Mouse (Mus musculus): Measurements from ENCODE around the gene Depdc5. TPM values are rescaled to one million over a fixed set of nuclear protein-coding genes. Genes with fewer than 3 reads are reported as not detected.
A peak's percentile ranks its signal among the peaks of the same experiment; 100 is the strongest.

Depdc5 gene
- total RNA-seq, 2 experiments from 2014 or later = 65.8 to 76.7 TPM

DNA sequence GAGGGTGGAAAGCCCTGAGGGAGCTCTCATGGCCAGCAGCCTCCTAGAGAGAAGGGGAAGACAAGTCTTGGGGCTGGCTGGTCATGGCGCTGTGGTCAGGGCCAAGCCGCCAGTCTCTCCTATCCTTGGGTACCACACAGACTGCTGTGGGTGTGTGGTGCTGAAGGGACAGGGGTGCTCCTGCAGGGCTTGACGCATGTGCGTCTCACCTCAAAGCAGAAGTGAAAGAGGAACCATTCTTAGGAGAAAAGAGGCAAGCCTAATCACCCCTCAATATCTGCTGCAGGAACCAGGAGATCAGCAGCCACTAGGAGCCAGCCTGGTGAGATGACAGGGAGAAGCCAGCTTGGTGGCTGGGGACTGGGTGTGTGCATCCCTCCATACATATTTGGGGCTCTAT, 134.2 kb downstream of the Depdc5 start:
- DNase-seq (ENCODE audit: low spot score in 2 of 2) = no peak

DNA sequence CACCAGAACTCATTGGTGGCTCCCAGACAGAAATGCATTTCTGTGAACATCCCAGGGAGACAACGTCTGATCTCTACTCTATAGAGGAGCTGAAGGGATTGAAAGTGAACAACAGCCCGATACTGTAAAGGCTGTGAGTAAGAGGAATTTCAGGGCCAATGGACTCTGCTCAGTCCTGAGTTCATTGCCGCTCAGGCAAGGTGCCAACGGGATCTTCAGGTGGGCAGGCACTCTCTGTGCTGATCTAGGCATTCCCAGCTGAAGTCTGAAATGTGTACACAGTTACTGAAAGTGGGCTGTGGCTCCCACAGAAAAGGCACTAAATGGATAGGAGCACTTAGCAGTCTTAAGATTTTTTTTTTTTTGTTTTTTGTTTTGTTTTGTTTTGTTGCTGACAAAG, 135.3 kb downstream of the Depdc5 start:
- no peak for DNase-seq (ENCODE audit: low spot score in 2 of 2)

DNA sequence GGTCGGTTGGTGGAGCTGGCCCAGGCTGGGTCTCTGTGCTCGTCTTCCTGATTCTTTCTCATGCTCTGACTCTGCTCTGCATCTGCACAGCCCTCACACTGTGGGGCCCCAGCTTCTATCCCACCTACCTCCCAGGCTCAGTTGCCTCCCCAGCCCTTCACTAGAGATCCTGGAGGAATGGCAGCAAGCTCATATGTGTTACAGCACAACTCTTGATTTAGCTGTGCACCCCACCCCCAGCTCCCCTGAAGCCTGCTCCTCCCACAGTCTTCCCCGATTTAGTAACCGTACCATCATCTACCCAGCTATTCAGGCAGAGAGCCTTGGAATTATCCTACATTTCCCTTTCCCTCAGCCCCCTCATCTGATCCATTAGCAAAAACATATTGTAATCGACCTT, 137.6 kb downstream of the Depdc5 start:
- DNase-seq (ENCODE audit: low spot score in 2 of 2) = peak; percentile 75 to 82

DNA sequence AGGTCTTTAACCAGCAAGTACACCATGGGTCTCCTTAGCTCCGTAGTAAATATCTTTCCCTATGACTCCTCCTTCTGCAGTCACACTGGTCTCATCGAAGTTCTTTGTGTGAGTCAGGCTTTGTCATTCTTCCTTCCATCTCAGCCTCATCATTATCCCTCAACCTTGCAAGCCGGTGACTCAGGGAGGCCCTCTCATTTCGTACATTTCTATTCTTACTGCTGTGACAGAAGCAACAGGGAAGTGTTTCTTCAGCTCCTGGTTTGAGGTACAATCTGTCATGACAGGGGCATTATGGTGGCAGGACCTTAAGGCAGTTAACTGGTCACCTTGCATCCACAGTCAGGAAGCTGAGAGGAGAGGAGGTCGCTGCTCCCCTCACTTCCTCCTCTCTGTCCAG, 139.3 kb downstream of the Depdc5 start:
- DNase-seq (ENCODE audit: low spot score in 2 of 2) = no peak

DNA sequence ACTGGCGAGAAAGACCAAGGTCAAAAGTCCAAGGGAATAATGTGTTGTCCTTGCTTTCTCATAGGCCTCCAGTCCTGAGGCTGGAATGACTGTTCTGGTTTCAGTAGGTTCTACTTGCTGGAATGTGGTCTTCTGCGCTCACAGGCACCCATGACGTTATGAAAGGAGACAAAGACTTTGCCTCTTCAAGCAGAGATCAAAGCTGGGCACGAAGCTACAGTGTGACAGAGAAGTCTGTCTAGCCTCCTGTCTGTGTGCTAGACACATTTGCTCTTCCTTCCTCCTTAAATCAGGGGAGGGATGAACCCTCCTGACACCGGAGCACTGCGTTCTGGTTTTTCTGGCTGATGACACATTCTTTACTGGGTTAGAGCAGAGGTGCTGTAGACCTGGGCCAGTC, 140.0 kb downstream of the Depdc5 start:
- no peak for DNase-seq (ENCODE audit: low spot score in 2 of 2)

DNA sequence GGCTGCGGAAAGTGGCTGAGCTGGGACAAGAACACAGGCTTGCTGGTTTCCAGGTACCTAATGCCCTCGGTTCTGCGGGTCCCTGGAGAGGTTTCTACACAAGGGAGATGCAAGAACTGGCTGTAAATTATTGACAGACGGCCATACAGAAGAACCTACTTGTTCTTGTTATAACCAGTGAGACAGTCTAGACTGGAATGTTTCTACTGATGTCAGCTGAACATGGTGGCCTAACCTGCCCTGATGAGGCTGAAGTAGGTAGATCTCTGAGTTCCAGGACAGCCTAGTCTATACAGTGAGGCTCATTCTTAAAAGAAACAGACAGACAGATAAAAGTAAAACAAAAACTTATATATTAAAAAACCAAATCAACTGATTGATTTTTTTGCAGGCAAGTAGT, 140.6 kb downstream of the Depdc5 start:
- DNase-seq (ENCODE audit: low spot score in 2 of 2) = no peak

DNA sequence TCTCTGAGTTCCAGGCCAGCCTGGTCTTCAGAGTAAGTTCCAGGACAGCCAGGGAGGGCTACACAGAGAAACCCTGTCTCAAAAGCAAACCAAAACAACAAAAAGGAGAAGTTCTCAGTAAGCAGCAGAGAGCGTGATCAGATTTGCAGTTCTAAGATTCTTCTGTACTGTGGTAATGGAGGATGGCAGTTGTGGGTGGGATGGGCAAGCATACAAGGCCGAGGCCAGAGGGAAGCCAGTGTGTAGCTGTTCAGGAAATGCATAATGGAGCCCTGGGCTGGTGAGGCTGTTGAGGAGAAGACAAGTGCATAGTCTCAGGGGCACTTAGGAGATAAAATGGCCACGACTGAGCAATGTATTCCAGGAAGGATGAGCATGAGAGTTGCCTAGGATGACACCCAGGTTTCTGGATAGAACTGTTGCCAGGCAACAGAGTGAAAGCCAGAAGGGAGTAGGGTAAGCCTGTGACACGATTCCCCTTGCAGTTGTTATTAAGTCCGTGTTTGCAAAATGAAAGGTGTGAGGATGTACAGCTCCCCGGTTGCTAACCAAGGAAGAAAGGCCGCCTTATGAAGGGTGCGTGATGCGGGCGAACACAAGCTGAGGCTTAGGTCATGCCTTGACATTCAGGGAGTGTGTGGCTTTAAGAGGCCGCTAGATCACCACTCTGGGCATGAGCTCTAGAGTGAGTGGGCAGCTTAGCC, 142.1 kb downstream of the Depdc5 start:
- DNase-seq (ENCODE audit: low spot score in 2 of 2) = peak; percentile 39 to 63

DNA sequence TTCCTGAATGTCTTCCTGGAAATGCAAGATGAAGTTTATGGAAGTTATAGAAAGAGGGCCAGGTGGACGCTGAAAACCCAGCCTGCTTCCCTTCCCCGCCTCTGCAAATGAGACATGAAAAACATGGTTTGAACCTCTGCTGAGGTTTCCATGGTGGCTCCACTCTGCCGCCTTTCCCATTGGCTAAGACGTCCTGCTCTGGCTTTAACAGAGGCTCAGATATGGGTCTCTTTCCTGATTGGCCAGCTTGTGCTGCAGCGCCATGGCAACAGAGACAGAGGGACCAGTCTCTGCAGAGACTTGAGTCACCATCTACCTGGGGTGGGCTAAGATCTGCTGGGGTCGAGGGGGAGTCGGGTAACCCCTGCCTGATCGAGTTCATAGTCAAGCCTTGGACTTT, 143.2 kb downstream of the Depdc5 start:
- DNase-seq (ENCODE audit: low spot score in 2 of 2) = peak; percentile 62 to 82

DNA sequence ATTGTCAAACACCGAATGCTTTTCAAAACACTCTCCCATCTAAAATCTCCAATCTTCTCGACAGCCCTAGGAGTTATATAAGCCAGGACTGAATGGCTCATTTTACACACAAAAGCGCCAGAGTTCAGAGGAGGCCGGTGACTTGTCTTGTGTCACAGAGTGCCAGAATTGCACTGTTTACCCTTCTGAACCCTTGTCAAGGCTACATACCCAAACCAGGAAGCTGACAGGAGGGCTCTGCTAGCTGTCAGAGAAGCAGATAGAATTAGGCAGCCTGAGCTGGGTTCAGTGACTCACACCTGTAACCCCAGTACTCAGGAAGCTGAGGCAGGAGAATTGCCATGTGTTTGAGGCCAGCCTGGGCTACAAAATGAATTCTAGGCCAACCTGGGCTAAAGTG, 143.9 kb downstream of the Depdc5 start:
- DNase-seq (ENCODE audit: low spot score in 2 of 2) = no peak

DNA sequence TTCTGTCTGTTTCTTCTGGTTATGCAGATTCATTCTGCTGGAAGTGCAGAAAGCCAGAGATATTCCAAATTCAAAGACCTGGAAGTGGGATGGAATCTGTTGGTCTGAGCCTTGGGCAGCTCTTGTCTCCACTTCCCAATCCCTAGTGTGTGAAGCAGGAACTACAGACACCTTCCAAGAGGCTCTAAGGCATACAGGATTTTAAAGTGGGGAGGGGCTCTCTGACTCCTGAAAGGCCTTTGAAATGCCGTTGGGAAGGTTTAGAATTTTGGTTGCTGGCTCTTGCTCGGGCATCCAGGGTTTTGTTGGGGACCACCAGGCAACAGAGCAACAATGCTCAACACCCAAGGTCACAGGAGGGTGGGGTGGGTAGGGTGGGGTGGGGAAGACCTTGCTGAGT, 145.8 kb downstream of the Depdc5 start:
- DNase-seq (ENCODE audit: low spot score in 2 of 2) = no peak

DNA sequence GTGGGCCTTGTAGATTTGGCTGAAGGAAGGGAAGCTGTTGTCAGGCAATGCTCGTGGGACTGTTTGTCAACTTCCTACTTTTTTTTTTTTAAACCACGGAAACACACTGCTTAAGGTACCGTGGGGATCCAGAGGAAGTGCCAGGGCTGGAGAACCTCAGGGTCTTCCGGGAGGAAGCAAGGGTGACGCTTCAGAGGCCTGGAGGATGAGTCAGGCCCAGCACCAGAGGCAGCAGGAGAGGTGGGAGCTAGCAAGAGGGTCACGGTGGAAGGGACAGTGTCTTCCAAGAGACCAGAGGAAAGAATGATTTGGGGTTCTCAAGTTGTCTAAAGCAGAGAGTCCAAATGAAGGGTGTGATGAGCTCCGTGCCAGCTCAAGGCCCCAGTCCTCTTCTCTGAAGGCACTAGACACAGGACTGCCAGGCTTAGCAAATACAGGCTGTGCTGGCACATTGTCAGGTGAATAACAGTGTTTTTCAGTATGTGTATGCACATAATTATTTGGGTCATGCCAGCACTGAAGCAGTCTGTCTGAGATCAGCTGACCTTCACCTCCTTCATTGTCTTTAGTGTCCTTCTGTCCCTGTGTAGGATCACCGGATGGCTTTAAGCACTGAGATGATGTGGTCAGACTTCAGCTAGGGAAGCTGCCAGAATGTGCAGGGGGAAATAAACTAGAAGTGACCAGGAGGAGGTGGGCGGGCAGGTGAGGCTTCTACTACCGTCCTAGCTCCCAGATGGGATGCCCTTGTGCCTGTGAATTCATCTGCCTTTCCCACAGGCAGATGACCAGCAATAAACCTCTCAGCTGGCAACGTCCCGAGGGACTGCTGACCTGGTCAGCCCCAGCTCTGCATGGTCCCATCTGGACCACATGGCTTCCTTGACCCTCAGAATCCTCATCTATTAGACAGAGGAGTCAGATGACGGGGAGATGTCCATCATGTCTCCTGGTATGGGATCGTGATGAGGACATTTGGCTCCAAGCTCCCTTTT, 146.6 kb downstream of the Depdc5 start:
- no peak for DNase-seq (ENCODE audit: low spot score in 2 of 2)

DNA sequence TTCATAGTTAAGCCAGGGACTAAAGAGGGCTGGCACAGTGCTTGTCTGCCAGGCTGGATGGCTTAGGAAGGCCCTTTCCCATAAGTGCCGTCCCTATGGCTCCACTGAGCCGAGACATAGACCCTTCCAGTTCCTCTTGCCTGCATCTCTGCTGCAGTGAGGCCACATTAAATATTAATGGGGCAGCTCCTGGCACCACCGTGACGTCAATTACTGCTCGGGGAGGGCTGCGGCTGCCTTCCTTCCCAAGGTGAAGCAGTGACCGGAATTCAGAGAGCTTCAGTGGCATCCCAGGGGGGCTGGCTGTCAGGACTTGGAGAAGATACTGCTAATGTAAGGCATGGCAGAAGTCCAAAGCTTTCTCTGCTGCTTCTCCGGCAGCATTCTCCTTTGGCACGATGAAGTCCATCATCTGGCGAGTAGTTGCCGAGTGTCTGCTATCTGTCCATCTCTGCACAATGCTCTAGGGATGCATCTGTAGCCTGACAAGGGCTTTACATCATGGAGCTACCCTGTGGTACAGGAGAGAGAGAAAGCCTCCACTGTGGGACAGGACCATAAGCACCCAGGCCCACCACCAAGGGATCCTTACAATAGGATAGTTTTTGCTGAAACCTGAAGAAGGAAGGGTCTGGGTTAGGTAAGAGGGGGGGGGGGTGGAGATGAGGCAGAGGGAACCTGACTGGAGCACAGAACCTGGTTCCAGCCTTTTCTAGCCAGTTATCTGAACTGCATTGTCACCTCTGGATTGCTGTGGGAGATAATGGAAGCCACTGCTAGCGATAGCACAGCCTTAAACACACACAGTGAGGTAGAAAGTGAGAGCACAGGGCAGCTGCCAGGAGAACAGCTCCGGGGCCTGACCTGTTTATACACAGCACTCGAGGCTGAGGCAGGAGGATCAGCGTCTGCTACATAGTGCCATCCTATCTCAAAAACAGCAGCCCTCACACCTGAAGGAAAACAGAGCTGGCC, 147.9 kb downstream of the Depdc5 start:
- DNase-seq (ENCODE audit: low spot score in 2 of 2) = peak; percentile 31 to 63

DNA sequence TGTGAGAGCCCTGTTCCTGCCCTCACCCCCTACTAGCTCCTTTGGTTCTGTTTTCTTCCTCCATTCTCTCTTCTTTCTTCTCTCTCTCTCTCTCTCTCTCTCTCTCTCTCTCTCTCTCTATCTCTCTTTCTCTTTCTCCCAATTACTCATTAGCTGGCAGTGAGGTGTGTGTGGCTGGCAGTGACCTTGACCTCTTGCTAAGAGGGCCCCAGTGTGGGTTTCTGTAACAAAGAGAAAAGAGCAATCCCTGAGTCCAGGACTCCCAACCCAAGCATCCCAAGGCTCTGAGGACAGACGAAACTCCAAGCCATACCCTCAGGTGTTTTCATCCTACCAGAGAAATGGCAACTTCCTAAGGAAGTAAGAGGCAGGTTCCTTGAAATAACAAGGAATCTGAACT, 150.6 kb downstream of the Depdc5 start:
- no peak for DNase-seq (ENCODE audit: low spot score in 2 of 2)

DNA sequence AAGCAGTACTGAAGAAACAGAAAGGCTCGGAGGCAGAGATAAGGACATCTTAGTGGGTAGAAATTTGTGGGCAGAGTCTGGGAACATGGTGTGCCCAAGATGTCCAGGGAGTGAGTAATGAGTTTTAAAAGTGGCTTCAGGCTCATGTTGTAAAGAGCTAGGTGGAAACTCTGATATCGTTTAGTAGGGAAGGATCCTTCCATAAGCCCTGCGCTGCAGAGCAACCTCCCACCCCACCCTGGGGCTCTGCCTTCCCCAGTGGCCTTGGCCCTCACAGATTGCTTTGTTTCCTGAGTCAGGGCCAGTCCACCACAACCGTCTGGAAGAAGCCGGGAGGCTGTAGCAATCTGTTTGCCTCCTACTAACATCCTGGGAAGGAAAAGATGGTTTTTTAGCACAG, 152.1 kb downstream of the Depdc5 start:
- DNase-seq (ENCODE audit: low spot score in 2 of 2) = peak; percentile 55 to 59

DNA sequence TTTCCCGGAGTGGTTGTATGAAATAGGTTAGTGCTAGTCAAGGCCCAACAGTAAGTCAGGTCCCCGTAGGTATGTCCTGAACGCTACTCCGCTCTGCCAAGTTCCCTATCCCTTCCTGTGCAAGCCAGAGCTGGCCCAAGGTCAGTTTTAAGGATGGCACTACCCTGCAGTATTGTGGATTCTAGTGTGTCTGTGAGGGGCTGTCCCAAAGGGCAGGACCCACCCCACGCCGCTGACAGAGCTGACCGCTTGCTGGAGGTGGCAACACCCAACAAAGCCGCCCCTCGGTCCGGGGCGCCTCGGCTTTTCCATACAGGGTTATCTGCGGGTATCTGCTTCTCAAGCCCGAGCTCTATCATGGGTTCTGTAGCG, 154.7 kb downstream of the Depdc5 start:
- no peak for DNase-seq (ENCODE audit: low spot score in 2 of 2)

DNA sequence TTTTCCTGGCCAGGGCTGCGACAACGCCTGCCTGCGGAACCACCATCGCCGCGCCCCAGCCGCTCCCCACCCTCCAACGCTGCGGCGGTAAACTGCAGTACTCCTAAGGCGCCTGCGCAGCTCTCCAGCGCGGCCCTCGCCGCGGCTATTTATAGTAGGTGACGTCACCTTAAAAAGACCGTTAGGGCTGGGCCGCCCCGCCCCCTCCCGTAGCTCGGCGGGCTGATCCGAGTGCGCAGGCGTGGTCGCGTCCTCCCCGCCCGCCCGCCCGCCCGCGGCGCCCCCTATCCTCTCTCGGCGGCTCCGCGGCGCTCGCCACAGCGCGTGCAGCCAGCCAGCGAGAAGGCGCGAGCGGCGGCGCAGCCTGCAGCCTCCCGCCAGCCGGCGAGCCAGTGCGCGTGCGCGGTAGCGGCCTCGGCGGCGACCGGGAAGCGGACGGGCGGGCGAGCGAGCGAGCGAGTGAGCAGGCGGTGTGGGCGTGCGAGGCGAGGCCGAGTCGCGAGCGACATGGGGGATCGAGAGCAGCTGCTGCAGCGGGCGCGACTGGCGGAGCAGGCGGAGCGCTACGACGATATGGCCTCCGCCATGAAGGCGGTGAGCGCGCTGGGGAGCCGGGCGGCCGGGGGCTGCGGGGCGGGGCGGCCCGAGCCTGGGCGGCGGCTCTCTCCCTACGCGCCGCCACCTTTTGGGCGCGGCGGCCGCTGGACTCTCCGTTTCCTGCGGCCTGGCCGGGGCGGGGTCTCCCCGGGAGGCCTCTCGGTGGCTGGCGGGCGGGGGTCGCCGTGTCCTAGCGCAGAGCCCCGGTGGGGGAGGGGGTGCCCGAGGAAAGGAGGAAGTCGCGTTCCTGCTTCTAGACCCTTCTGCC, 155.3 kb downstream of the Depdc5 start, which contains the start of gene Ywhah:
Gene Ywhah (plus strand): TSS at position 256 of the 865 bp plus-strand sequence.
- peak; percentile 96 for DNase-seq (ENCODE audit: low spot score in 2 of 2)

DNA sequence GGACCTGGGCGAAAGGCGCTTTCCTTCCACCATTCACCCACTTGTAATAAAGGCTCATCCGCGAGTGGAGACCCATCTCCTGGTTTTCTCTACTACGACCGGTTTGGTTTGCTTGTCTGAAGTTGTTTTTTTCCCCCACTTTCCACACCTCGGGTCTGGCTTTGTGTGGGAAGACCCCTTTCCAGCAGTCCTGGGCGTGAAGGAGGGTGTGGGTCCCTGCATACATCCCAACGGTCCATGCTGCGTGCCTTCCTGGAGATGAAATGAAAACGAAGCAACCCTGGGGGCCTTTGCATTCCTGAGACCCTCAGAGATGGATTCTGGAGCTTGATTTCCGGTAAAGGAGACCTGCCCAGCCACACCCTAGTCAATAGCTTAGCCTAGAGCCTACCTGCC, 155.9 kb downstream of the Depdc5 start:
- no peak for DNase-seq (ENCODE audit: low spot score in 2 of 2)

DNA sequence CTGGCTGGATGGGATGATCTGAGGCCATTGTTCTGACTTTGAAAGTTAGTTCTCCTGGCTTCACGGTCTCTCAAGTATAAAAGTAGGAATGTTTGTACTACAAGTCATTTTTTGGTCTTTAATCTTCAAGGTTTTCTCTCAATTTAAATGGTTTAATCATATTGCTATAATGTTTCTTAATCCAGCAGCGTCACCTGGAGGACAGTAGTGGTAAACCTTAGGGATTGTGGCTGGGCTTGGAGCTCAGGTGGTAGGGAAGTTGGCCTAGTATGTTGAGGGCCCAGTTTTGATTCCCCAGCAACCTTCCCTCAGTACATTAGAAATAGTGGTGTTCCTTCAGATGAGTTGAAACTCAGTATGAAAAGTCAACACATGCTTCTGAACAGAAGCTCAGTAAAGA, 158.1 kb downstream of the Depdc5 start:
- peak in 1 of 2 experiments; percentile 59 for DNase-seq (ENCODE audit: low spot score in 2 of 2)

DNA sequence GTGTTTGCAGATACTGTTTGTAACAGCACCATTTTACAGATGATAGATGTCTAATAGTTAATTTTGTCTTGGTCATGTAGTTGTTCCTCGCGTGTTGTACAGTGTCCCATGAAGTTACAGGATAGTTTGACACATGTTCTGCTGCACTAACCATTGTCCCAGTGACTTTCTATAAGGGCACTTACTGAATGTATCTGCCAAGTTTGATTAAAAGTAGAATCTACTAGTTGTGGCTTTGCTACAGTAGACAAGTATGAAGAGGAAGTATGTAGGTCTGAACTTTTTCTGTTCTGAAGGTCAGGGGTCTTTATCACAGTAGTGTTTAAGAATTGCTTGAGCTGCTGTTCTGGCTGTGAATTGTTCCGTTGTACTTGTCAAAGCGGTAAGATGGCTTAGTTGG, 159.8 kb downstream of the Depdc5 start:
- DNase-seq (ENCODE audit: low spot score in 2 of 2) = no peak

DNA sequence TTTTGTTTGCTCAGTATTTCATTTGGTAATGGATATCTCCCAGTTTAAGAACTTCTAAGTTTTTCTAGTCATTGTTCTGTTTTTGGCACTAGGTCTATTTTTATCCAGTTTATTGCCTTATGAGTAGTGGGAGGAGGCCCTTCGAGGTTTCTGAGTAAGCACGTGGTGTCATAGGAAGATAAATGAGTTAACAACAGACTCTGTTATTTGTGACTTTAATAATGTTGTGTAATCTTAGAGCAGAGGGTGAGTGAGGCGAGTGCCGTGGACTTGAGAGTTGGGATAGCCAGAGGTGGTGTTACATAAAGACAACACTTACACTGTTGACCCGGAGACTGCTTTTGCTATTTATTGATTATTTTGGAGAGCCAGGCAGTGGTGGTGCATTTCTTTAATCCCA, 161.0 kb downstream of the Depdc5 start:
- DNase-seq (ENCODE audit: low spot score in 2 of 2) = no peak
